Mouse (Mus musculus): ENCODE measurements around the gene Sfmbt1. TPM values are rescaled to one million over a fixed set of nuclear protein-coding genes. Genes with fewer than 3 reads are reported as not detected.
"Not testable (repeated sequence)": the region's sequence is repeated elsewhere in the genome, so short reads cannot be mapped to it uniquely, and the experiment has no call there.

Sfmbt1 gene
- total and polyA plus RNA-seq, 2 experiments from 2014 or later, result 9.7 to 13.4 TPM

DNA sequence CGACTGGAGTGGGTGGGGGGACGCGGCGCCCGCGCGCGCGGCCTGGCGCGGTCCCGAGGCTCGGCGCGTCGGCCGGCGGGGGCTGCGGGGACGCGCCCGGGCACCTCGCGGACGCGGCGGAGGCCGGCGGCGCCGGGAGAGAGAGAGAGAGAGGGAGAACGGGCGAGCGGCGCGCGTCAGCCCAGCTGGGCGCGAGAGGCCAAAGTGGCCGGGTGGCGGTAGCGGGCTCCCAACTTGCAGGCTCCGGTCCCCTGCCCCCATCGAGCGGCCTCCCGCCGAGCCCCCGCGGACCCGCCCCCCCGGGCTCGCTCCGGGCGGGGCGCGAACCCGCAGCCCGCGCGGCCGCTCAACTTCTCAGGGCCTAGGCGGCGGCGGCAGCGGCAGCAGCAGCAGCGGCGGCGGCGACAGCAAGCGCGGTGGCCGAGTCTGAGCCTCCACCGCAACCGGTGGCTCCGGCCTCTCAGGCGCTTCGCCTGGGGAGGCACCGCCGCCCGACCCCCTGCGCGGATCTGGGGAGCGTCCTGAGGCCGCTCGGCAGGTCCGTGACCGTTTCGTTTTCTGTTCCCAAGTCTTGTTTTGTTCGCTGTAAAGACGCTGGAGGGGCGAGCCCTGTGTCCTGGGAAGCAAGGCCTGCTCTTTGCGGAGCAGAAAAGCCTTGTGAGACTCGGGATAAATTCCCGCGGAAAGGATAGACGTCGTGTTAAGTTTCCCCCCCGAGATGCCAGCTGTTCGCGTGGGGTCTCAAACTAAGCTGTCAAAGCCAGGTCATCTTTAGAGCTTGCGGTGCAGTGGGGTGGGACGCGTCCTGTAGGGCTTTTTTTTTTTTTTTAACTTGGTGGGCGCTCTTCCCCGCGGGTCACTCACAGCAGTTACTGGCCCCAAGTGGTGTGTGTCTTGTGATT, 1.7 kb downstream of the Sfmbt1 start:
- DNase-seq (ENCODE audit: low spot score), result peak; percentile 84
- ATAC-seq, result peak; percentile 59
- Histone ChIP-seq H3K27me3 (ENCODE audit: insufficient read depth, low read length) (no peaks in the 10 kb centered on the region), H3K27ac (peak overlapping the region; percentile 85), H3K9me3 (ENCODE audit: low read length) (no peaks in the 10 kb centered on the region), H3K4me2 (ENCODE audit: low read depth, low read length) (peak overlapping the region; percentile 76), H3K4me3 (ENCODE audit: low read length) (peak overlapping the region; percentile 95), H3K9ac (replicated peaks; ENCODE audit: low read length) (peak overlapping the region; percentile 89), H3K4me1 (ENCODE audit: insufficient read depth, low read length) (no peaks in the 10 kb centered on the region), H3K36me3 (ENCODE audit: insufficient read depth, low read length) (no peaks in the 10 kb centered on the region)
- no peak for TF ChIP-seq CTCF (IDR thresholded peaks at IDR 0.05; ENCODE audit: low read depth)
- WGBS, result under 1% methylated on average over 79 of the region's 106 CpGs

DNA sequence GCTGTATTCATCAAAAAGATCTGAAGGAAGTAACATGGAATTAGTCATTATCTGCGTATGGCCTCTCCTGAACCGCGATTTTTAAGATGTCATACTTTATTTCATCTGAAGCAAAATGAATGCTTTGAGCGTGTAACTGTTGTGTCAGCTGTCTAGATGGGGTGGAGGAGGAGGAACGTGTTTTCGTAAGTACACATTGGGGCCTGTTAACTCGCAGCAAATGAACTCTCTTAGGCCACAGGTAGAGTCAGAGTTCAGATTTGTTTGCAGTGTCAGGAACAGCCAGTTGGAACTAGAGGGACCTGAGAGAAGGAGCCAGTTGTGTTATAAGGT, 2.3 kb downstream of the Sfmbt1 start:
- Histone ChIP-seq H3K4me3 (ENCODE audit: low read length) (peak overlapping the region; percentile 95), H3K27ac (no peak overlapping the region; the same call in 1 of the 2 replicates), H3K4me2 (ENCODE audit: low read depth, low read length) (peak overlapping the region; percentile 76), H3K4me1 (ENCODE audit: insufficient read depth, low read length) (no peaks in the 10 kb centered on the region), H3K36me3 (ENCODE audit: insufficient read depth, low read length) (no peaks in the 10 kb centered on the region), H3K9me3 (ENCODE audit: low read length) (no peaks in the 10 kb centered on the region), H3K27me3 (ENCODE audit: insufficient read depth, low read length) (no peaks in the 10 kb centered on the region), H3K9ac (replicated peaks; ENCODE audit: low read length) (peak overlapping the region; percentile 89)
- ATAC-seq (no peak), DNase-seq (ENCODE audit: low spot score) (peak; percentile 12)
- 1% methylated on average over 7 of the region's 7 CpGs for WGBS
- no peak for TF ChIP-seq CTCF (IDR thresholded peaks at IDR 0.05; ENCODE audit: low read depth)

DNA sequence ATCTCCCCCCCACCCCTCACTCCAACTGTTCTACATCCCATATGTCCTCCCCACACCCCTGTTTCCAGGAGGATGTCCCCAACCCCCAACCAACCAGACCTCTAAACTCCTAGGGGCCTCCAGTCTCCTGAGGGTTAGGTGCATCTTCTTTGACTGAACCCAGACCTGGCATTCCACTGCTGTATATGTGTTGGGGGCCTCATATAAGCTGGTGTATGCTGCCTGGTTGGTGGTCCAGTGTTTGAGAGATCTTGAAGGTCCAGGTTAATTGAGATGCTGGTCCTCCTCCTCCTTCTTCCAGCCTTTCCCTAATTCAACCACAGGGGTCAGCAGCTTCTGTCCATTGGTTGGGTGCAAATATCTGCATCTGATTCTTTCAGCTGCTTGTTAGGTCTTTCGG, 4.0 kb downstream of the Sfmbt1 start:
- not testable (repeated sequence) for DNase-seq (ENCODE audit: low spot score); H3K36me3 ChIP-seq (ENCODE audit: insufficient read depth, low read length); H3K27ac ChIP-seq; ATAC-seq; H3K9ac ChIP-seq (replicated peaks; ENCODE audit: low read length); H3K4me2 ChIP-seq (ENCODE audit: low read depth, low read length); H3K9me3 ChIP-seq (ENCODE audit: low read length); H3K4me1 ChIP-seq (ENCODE audit: insufficient read depth, low read length); H3K27me3 ChIP-seq (ENCODE audit: insufficient read depth, low read length); H3K4me3 ChIP-seq (ENCODE audit: low read length)
- 95% methylated on average over 1 of the region's 1 CpGs for WGBS

DNA sequence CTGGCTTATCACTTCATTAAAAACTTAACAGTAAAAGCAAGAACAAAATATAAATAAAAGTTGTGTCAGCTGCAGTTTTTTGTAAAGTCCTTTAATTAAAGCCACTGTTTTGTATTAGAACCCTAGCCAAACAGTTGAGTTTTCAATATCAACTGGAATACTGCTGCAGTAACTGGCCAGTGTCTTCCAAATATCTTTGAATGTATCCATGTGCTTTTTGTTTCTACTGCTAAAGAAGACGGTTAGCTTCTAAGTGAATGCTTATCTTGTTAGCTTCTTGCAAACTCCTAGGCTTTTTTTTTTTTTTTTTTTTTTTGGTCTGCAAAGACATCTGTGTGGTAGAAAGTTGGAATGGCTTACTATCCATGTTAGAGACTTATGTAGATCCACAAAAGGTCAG, 4.9 kb downstream of the Sfmbt1 start:
- no peaks in the 10 kb centered on the region for H3K27me3 ChIP-seq (ENCODE audit: insufficient read depth, low read length)
- no peaks in the 10 kb centered on the region for H3K9me3 ChIP-seq (ENCODE audit: low read length)
- H3K4me1 ChIP-seq (ENCODE audit: insufficient read depth, low read length), result no peaks in the 10 kb centered on the region
- DNase-seq (ENCODE audit: low spot score) (no peak), ATAC-seq (no peak)
- H3K4me2 ChIP-seq (ENCODE audit: low read depth, low read length), result no peak overlapping the region
- 66% methylated on average over 1 of the region's 1 CpGs for WGBS
- TF ChIP-seq CTCF (IDR thresholded peaks at IDR 0.05; ENCODE audit: low read depth), result no peak
- no peaks in the 10 kb centered on the region for H3K36me3 ChIP-seq (ENCODE audit: insufficient read depth, low read length)
- no peak overlapping the region for H3K27ac ChIP-seq
- H3K9ac ChIP-seq (replicated peaks; ENCODE audit: low read length), result no peak overlapping the region
- no peak overlapping the region for H3K4me3 ChIP-seq (ENCODE audit: low read length)

DNA sequence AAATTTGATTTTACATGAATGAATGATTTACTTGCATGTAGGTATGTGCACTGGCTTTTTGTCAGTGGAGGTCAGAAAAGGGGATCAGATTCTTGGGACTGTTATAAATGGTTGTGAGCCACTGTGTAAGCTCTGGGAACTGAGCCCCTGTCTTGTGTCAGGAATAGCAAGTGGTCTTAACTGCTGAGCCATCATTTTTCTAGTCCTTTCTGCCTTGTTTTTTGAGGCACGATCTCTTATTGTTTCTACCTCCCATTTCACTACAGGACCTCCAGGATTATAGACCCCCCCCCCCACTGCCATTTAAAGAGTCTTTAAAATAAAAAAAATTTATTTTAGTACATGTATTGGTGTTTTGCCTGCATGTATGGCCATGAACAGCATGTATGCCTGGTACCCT, 7.2 kb downstream of the Sfmbt1 start:
- ATAC-seq (no peak), DNase-seq (ENCODE audit: low spot score) (no peak)
- H3K4me1 ChIP-seq (ENCODE audit: insufficient read depth, low read length), result no peaks in the 10 kb centered on the region
- TF ChIP-seq CTCF (IDR thresholded peaks at IDR 0.05; ENCODE audit: low read depth), result no peak
- H3K36me3 ChIP-seq (ENCODE audit: insufficient read depth, low read length), result no peaks in the 10 kb centered on the region
- no peak overlapping the region for H3K4me3 ChIP-seq (ENCODE audit: low read length)
- no peak overlapping the region for H3K27ac ChIP-seq
- H3K4me2 ChIP-seq (ENCODE audit: low read depth, low read length), result no peak overlapping the region
- H3K27me3 ChIP-seq (ENCODE audit: insufficient read depth, low read length), result no peaks in the 10 kb centered on the region
- WGBS, result 85% methylated on average over 1 of the region's 1 CpGs
- H3K9ac ChIP-seq (replicated peaks; ENCODE audit: low read length), result no peak overlapping the region
- H3K9me3 ChIP-seq (ENCODE audit: low read length), result no peaks in the 10 kb centered on the region

DNA sequence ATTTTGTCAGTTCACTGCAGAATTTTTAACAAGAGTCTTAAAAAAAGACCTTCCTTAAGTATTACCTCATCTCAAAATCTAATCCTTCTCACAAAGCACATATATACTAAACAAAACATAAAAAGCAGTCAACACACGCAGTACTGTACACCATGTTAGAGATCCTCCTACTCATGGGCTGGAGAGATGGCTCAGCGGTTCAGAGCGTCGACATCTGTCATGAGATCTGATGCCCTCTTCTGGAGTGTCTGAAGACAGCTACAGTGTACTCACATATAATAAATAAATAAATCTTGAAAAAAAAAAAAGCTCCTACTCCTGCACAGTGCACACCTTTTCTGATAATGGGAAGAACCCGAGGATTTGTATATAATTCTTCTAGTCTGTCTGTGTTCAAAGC, 7.8 kb downstream of the Sfmbt1 start:
- Histone ChIP-seq H3K27ac (no peak overlapping the region), H3K9ac (replicated peaks; ENCODE audit: low read length) (no peak overlapping the region), H3K4me1 (ENCODE audit: insufficient read depth, low read length) (no peaks in the 10 kb centered on the region), H3K36me3 (ENCODE audit: insufficient read depth, low read length) (no peaks in the 10 kb centered on the region), H3K9me3 (ENCODE audit: low read length) (no peaks in the 10 kb centered on the region), H3K4me3 (ENCODE audit: low read length) (no peak overlapping the region), H3K4me2 (ENCODE audit: low read depth, low read length) (no peak overlapping the region), H3K27me3 (ENCODE audit: insufficient read depth, low read length) (no peaks in the 10 kb centered on the region)
- no peak for TF ChIP-seq CTCF (IDR thresholded peaks at IDR 0.05; ENCODE audit: low read depth)
- ATAC-seq (no peak), DNase-seq (ENCODE audit: low spot score) (no peak)
- WGBS, result 85% methylated on average over 5 of the region's 5 CpGs

DNA sequence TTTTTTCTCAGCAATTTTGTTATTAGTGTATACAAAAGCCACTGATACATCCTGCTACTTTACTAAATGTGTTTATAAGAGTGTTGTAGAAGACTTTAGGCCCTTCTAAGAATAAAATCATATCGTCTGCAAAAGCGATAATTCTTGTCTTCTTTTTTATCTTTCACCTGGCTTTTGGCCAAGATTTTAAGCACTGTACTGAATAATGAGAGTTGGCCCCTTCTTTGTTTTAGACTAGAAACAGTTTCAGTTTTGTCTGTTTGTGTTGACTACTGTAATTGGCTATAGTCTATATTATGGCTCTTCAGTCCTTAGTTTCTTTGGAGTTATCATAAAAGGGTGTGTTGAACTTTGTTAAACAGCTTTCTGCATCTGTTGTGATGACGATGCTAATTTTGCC, 17.2 kb downstream of the Sfmbt1 start:
- Histone ChIP-seq H3K4me1 (ENCODE audit: insufficient read depth, low read length) (no peaks in the 10 kb centered on the region), H3K4me3 (ENCODE audit: low read length) (no peak overlapping the region), H3K27ac (no peak overlapping the region), H3K36me3 (ENCODE audit: insufficient read depth, low read length) (no peaks in the 10 kb centered on the region), H3K9ac (replicated peaks; ENCODE audit: low read length) (no peak overlapping the region), H3K4me2 (ENCODE audit: low read depth, low read length) (no peak overlapping the region), H3K9me3 (ENCODE audit: low read length) (no peaks in the 10 kb centered on the region), H3K27me3 (ENCODE audit: insufficient read depth, low read length) (no peaks in the 10 kb centered on the region)
- ATAC-seq, result no peak
- WGBS, result 68% methylated on average over 3 of the region's 3 CpGs
- DNase-seq (ENCODE audit: low spot score), result no peak
- TF ChIP-seq CTCF (IDR thresholded peaks at IDR 0.05; ENCODE audit: low read depth), result no peak
